Mouse (Mus musculus) CH12.LX (cell line): ENCODE data around the gene Catsperz. TPM values are rescaled to one million over a fixed set of nuclear protein-coding genes. Genes with fewer than 3 reads are reported as not detected.

Source experiments
- DNase-seq: peaks from one replicate; pipeline ENCODE4 v3.0.0-alpha.2; 2013; ENCODE audit errors: extremely low read depth
- H3K27ac ChIP-seq: 2 replicates; pipeline ENCODE4 v1.5.1; 2012; ENCODE audit warnings: low read depth, mild to moderate bottlenecking, control low read depth, moderate library complexity; ENCODE audit not compliant: insufficient read depth
- H3K27me3 ChIP-seq: replicated peaks from 2 replicates; pipeline ENCODE3; 2012; ENCODE audit warnings: inconsistent platforms
- H3K36me3 ChIP-seq, 2 experiments: replicated peaks in 1 of 2; 2 replicates each; pipeline versions ENCODE3 to v1.6.1; 2012; ENCODE audit warnings: inconsistent platforms in 1 of 2, low read length in 1 of 2, mild to moderate bottlenecking in 1 of 2, mixed read lengths in 1 of 2, moderate library complexity in 1 of 2; ENCODE audit not compliant: control insufficient read depth in 1 of 2, insufficient read depth in 1 of 2
- H3K4me1 ChIP-seq, 2 experiments: 2 replicates each; pipeline ENCODE4 v1.6.1; 2012; ENCODE audit warnings: inconsistent platforms in 1 of 2, moderate library complexity in 1 of 2; ENCODE audit not compliant: insufficient read depth in 2 of 2, control insufficient read depth in 1 of 2
- H3K4me2 ChIP-seq: 2 replicates; pipeline ENCODE4 v1.6.1; 2012; ENCODE audit warnings: low read depth, mild to moderate bottlenecking, control low read depth; ENCODE audit not compliant: poor library complexity, insufficient read depth, severe bottlenecking
- H3K4me3 ChIP-seq, 3 experiments: fragments of 150-350 bp in 1 of 3; sonication (generic) in 1 of 3; replicated peaks in 1 of 3; 2 replicates each; pipeline versions ENCODE3 to v1.5.1; 2011 to 2012; ENCODE audit warnings: low read depth in 2 of 3, low read length in 2 of 3, mild to moderate bottlenecking in 2 of 3, moderate library complexity in 2 of 3, control low read depth in 1 of 3, improper control_type of control experiment in 1 of 3, inconsistent platforms in 1 of 3, mixed read lengths in 1 of 3; ENCODE audit not compliant: poor library complexity in 1 of 3
- H3K79me2 ChIP-seq: replicated peaks from 2 replicates; pipeline ENCODE4 v1.6.1; 2012; ENCODE audit warnings: mild to moderate bottlenecking, moderate library complexity; ENCODE audit not compliant: control insufficient read depth, poor library complexity, insufficient read depth, severe bottlenecking; ENCODE audit errors: extremely low read depth
- H3K9ac ChIP-seq: 2 replicates; pipeline ENCODE4 v1.6.1; 2012; ENCODE audit warnings: low read depth, mild to moderate bottlenecking, control low read depth, moderate library complexity; ENCODE audit not compliant: insufficient read depth
- H3K9me3 ChIP-seq: replicated peaks from 2 replicates; pipeline ENCODE3; 2012; ENCODE audit warnings: low read length, inconsistent platforms, mixed read lengths
- BHLHE40 ChIP-seq: IDR thresholded peaks from 2 replicates; pipeline ENCODE4 v1.6.1; 2011; ENCODE audit warnings: mild to moderate bottlenecking, low read depth, low read length, improper control_type of control experiment
- CHD1 ChIP-seq: IDR thresholded peaks from 2 replicates; pipeline ENCODE4 v1.6.1; 2012; ENCODE audit warnings: low read depth, low read length, improper control_type of control experiment, inconsistent platforms
- EP300 ChIP-seq: IDR thresholded peaks from 2 replicates; pipeline ENCODE4 v1.6.1; 2011; ENCODE audit warnings: low read length, improper control_type of control experiment
- ETS1 ChIP-seq: conservative IDR thresholded peaks from 2 replicates; pipeline ENCODE4 v1.6.1; 2012; ENCODE audit warnings: low read depth, mild to moderate bottlenecking, inconsistent platforms, low read length, improper control_type of control experiment, moderate library complexity
- GABPA ChIP-seq: IDR thresholded peaks from 2 replicates; pipeline ENCODE4 v1.6.1; 2012; ENCODE audit warnings: low read depth, low read length, improper control_type of control experiment, inconsistent platforms; ENCODE audit not compliant: insufficient replicate concordance
- JUN ChIP-seq: IDR thresholded peaks from 2 replicates; pipeline ENCODE4 v1.6.1; 2011; ENCODE audit warnings: low read depth, mild to moderate bottlenecking, low read length, improper control_type of control experiment, moderate library complexity; ENCODE audit not compliant: insufficient read depth
- MAFK ChIP-seq: IDR thresholded peaks from 2 replicates; pipeline ENCODE4 v1.6.1; 2011; ENCODE audit warnings: low read length, improper control_type of control experiment; ENCODE audit not compliant: insufficient replicate concordance
- MAX ChIP-seq: IDR thresholded peaks from 2 replicates; pipeline ENCODE4 v1.6.1; 2011; ENCODE audit warnings: low read length, improper control_type of control experiment
- MAZ ChIP-seq: IDR thresholded peaks from 2 replicates; pipeline ENCODE4 v1.6.1; 2012; ENCODE audit warnings: low read depth, mild to moderate bottlenecking, inconsistent platforms, low read length, improper control_type of control experiment, moderate library complexity
- MEF2A ChIP-seq: IDR thresholded peaks from 2 replicates; pipeline ENCODE4 v1.6.1; 2014; ENCODE audit warnings: low read depth, mild to moderate bottlenecking, inconsistent platforms, low read length, improper control_type of control experiment, borderline replicate concordance
- NELFE ChIP-seq: IDR thresholded peaks from 2 replicates; pipeline ENCODE4 v1.6.1; 2011; ENCODE audit warnings: low read depth, low read length, improper control_type of control experiment
- PAX5 ChIP-seq: IDR thresholded peaks from 2 replicates; pipeline ENCODE4 v1.6.1; 2012; ENCODE audit warnings: low read length, inconsistent platforms, mixed read lengths
- POLR2A ChIP-seq: IDR thresholded peaks from 2 replicates; pipeline ENCODE4 v1.6.1; 2011; ENCODE audit warnings: low read depth, mild to moderate bottlenecking, improper control_type of control experiment, low read length
- SIN3A ChIP-seq: IDR thresholded peaks from 2 replicates; pipeline ENCODE4 v1.6.1; 2012; ENCODE audit warnings: low read length, improper control_type of control experiment, inconsistent platforms
- SMC3 ChIP-seq: IDR thresholded peaks from 2 replicates; pipeline ENCODE4 v1.6.1; 2011; ENCODE audit warnings: low read depth, low read length, improper control_type of control experiment
- TBP ChIP-seq: conservative IDR thresholded peaks from 2 replicates; pipeline ENCODE4 v1.6.1; 2011; ENCODE audit warnings: low read depth, low read length, improper control_type of control experiment
- TCF12 ChIP-seq: IDR thresholded peaks from 2 replicates; pipeline ENCODE4 v1.6.1; 2014; ENCODE audit warnings: low read depth, mild to moderate bottlenecking, inconsistent platforms, low read length, improper control_type of control experiment
- USF1 ChIP-seq: IDR thresholded peaks from 2 replicates; pipeline ENCODE4 v1.6.1; 2014; ENCODE audit warnings: low read depth, mild to moderate bottlenecking, inconsistent platforms, low read length, improper control_type of control experiment
- ZMIZ1 ChIP-seq: IDR thresholded peaks from 2 replicates; pipeline ENCODE4 v1.6.1; 2012; ENCODE audit warnings: low read depth, mild to moderate bottlenecking, inconsistent platforms, low read length, improper control_type of control experiment
- dilution Hi-C: fragments of 300-500 bp; cut with MboI; formaldehyde crosslinking; loops from 2 replicates; pipeline ENCODE4 v1.14.3; 2020; ENCODE audit warnings: low sequenced_read_pairs; ENCODE audit not compliant: extremely low pct_unique_long_range_greater_than_20kb, extremely low pct_ligation_motif_present
- in situ Hi-C: fragments of 300-500 bp; cut with MboI; formaldehyde crosslinking; loops from 3 replicates; pipeline ENCODE4 v1.14.3; 2019; ENCODE audit warnings: low sequenced_read_pairs, low pct_ligation_motif_present, low pct_unique_long_range_greater_than_20kb, mixed read lengths
- polyA plus RNA-seq: library from polyadenylated mRNA; unstranded; fragments of >175 nt; gene quantifications from 2 replicates; pipeline ENCODE4 v1.2.1, GENCODE M21; 2012; ENCODE audit warnings: low read depth; ENCODE audit not compliant: insufficient read length
- total RNA-seq, 2 experiments: library from RNA; depleted of rRNA; stranded (reverse); fragments of 300-350 nt in 1 of 2; fragments of >200 nt in 1 of 2; gene quantifications; 2 replicates each; pipeline ENCODE4 v1.2.3; 2012 to 2014

Catsperz gene
- total and polyA plus RNA-seq, 3 experiments, result not detected

DNA sequence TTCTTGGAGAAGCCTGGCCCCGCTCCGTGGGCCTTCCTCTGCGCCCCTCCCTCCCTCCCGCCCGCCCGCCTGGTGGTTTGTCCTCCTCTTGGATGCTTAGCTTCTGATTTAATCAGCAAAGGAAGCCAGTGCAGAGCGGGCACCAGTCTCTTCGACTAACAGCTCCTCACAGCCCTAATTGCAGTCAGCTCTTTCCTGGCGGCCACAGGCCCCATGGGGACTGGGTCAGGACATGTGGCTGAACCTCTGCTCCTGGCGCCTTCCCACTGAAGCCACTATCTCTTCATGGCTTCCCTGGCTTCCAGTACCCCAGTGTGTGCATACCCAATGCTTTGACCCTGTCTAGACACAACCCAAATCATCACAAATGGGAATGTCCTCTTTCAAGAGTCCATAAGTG lies 31.3 kb upstream of the Catsperz start:
- Histone ChIP-seq H3K9me3 (no peaks in the 10 kb centered on the region), H3K79me2 (no peaks in the 10 kb centered on the region), H3K36me3 (peaks cover 43 to 92% of the 10 kb centered on the region in 2 experiments), H3K4me3 (no peak overlapping the region), H3K27ac (no peak overlapping the region), H3K4me2 (no peak overlapping the region), H3K4me1 (peaks cover 12 to 23% of the 10 kb centered on the region in 2 experiments), H3K27me3 (no peaks in the 10 kb centered on the region), H3K9ac (no peak overlapping the region)
- TF ChIP-seq GABPA (no peak), NELFE (no peak), JUN (no peak), TBP (no peak), MAZ (no peak), EP300 (no peak), USF1 (no peak), SIN3A (no peak), MEF2A (no peak), CHD1 (no peak), SMC3 (no peak), BHLHE40 (no peak), ETS1 (no peak), POLR2A (no peak), PAX5 (no peak), MAFK (no peak), MAX (no peak), TCF12 (no peak), ZMIZ1 (no peak)
- dilution Hi-C loops, result no loop called here
- DNase-seq, result no peak
- in situ Hi-C loops, result no loop called here

DNA sequence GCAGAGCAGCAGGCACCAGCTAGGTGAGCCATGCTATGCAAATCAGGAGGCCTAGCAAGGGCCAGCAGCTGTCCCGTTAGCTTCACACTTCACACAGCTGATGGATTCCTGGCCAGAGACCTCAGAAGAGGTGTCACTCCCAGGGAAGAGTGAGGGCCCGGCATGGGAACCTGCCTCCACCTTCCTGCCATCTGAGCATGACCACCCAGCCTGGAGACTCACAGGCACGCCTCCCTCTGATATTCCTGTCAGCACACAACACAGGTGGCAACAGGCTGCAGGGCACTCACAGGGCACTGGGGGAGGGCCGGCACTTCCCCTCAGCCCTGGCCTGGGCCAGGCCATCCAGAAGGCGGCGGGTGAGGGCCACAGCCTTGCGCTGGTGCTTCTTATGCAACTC lies 30.2 kb upstream of the Catsperz start:
- H3K79me2 ChIP-seq, result no peaks in the 10 kb centered on the region
- H3K27ac ChIP-seq, result no peak overlapping the region
- dilution Hi-C loops, result no loop called here
- peak; percentile 19; the same call in 1 of the 2 replicates for TF ChIP-seq BHLHE40
- no peak for TF ChIP-seq TCF12
- TF ChIP-seq, all 38 proteins: peak for 1
- no peak overlapping the region for H3K9ac ChIP-seq
- no peaks in the 10 kb centered on the region for H3K9me3 ChIP-seq
- H3K36me3 ChIP-seq, result peaks cover 48 to 98% of the 10 kb centered on the region in 2 experiments
- H3K4me2 ChIP-seq, result no peak overlapping the region
- peaks cover 12 to 23% of the 10 kb centered on the region in 2 experiments for H3K4me1 ChIP-seq
- in situ Hi-C loops, result no loop called here
- no peaks in the 10 kb centered on the region for H3K27me3 ChIP-seq
- H3K4me3 ChIP-seq, result no peak overlapping the region
- no peak for DNase-seq
